Mouse (Mus musculus) erythroid progenitor cell, adult 5-6 weeks (primary cell): ENCODE measurements around the gene Ccl20. TPM values are rescaled to one million over a fixed set of nuclear protein-coding genes. Genes with fewer than 3 reads are reported as not detected.

Experiments
- ATAC-seq: replicated peaks from 2 replicates; pipeline ENCODE4 v1.8.0; 2016; ENCODE audit warnings: moderate number of reproducible peaks, mild to moderate bottlenecking, moderate TSS enrichment, inconsistent platforms; ENCODE audit not compliant: poor library complexity, low FRiP score, severe bottlenecking
- total RNA-seq, 2 experiments: library from RNA; stranded (forward) in 1 of 2; stranded (reverse) in 1 of 2; fragments of 150-400 nt in 1 of 2; fragments of 186-747, 209-891 nt in 1 of 2; gene quantifications; 2 replicates each; pipeline versions ENCODE4 v1.2.3 to v1.2.4; 2015 to 2017; ENCODE audit warnings: low replicate concordance in 2 of 2

Ccl20 gene
- total RNA-seq, 2 experiments from 2014 or later = not detected

- ATAC-seq = no peak
These were observed 21.3 kb downstream of the Ccl20 start for GRCm38 (mm10) chr1:83137847-83138246.

GRCm38 (mm10) chr1:83138721-83139120 lies 22.2 kb downstream of the Ccl20 start:
- no peak for ATAC-seq

- no peak for ATAC-seq
These were observed 24.9 kb downstream of the Ccl20 start for GRCm38 (mm10) chr1:83141510-83141909.

- no peak for ATAC-seq
These were observed 25.5 kb downstream of the Ccl20 start for GRCm38 (mm10) chr1:83142055-83142454.

GRCm38 (mm10) chr1:83146547-83146946 lies 30.0 kb downstream of the Ccl20 start:
- no peak for ATAC-seq

- ATAC-seq = no peak
These were observed 33.7 kb downstream of the Ccl20 start for GRCm38 (mm10) chr1:83150227-83150626.

- no peak for ATAC-seq
These were observed 36.4 kb downstream of the Ccl20 start for GRCm38 (mm10) chr1:83152961-83153360.

GRCm38 (mm10) chr1:83156876-83157275 lies 40.3 kb downstream of the Ccl20 start:
- ATAC-seq = no peak

- no peak for ATAC-seq
These were observed 43.0 kb downstream of the Ccl20 start, which contains the start of gene Daw1 for GRCm38 (mm10) chr1:83159603-83160002. Gene Daw1, plus strand, starts transcription at chr1:83159752.

GRCm38 (mm10) chr1:83161658-83162057 lies 45.1 kb downstream of the Ccl20 start:
- ATAC-seq = no peak

- ATAC-seq = no peak
These were observed 47.5 kb downstream of the Ccl20 start for GRCm38 (mm10) chr1:83164027-83164426.

Other genes with a start within 250 kb of the Ccl20 start
- gene A030005L19Rik, start 203.4 kb upstream of the Ccl20 start, total RNA-seq (2015; ENCODE audit: low replicate concordance) = 5.8 TPM in 1 of 2 replicates, not detected in the other
- 1.7 TPM in 1 of 2 replicates, not detected in the other for gene A030005L19Rik, start 203.4 kb upstream of the Ccl20 start, total RNA-seq (2017; ENCODE audit: low replicate concordance)
- gene A030014E15Rik, start 191.8 kb upstream of the Ccl20 start, total RNA-seq (2015; ENCODE audit: low replicate concordance) = not detected in 2 replicates
- gene A030014E15Rik, start 191.8 kb upstream of the Ccl20 start, total RNA-seq (2017; ENCODE audit: low replicate concordance) = not detected in 2 replicates
- gene Gm6217, start 185.4 kb upstream of the Ccl20 start, total RNA-seq (2015; ENCODE audit: low replicate concordance) = not detected in 2 replicates
- gene Gm6217, start 185.4 kb upstream of the Ccl20 start, total RNA-seq (2017; ENCODE audit: low replicate concordance) = not detected in 2 replicates
- gene A030003K21Rik, start 173.4 kb upstream of the Ccl20 start, total RNA-seq (2015; ENCODE audit: low replicate concordance) = not detected in 2 replicates
- gene A030003K21Rik, start 173.4 kb upstream of the Ccl20 start, total RNA-seq (2017; ENCODE audit: low replicate concordance) = not detected in 2 replicates
- gene Gm7544, start 160.8 kb upstream of the Ccl20 start, total RNA-seq (2015; ENCODE audit: low replicate concordance) = not detected in 2 replicates
- not detected in 2 replicates for gene Gm7544, start 160.8 kb upstream of the Ccl20 start, total RNA-seq (2017; ENCODE audit: low replicate concordance)
- not detected in 2 replicates for gene Gm47955, start 156.5 kb upstream of the Ccl20 start, total RNA-seq (2015; ENCODE audit: low replicate concordance)
- gene Gm47955, start 156.5 kb upstream of the Ccl20 start, total RNA-seq (2017; ENCODE audit: low replicate concordance) = not detected in 2 replicates
- gene Gm47959, start 116.2 kb upstream of the Ccl20 start, total RNA-seq (2015; ENCODE audit: low replicate concordance) = not detected in 2 replicates
- gene Gm47959, start 116.2 kb upstream of the Ccl20 start, total RNA-seq (2017; ENCODE audit: low replicate concordance) = not detected in 2 replicates
- not detected in 2 replicates for gene Slc19a3, start 78.3 kb upstream of the Ccl20 start, total RNA-seq (2015; ENCODE audit: low replicate concordance)
- not detected in 2 replicates for gene Slc19a3, start 78.3 kb upstream of the Ccl20 start, total RNA-seq (2017; ENCODE audit: low replicate concordance)
- gene Krtap28-10, start 74.3 kb upstream of the Ccl20 start, total RNA-seq (2015; ENCODE audit: low replicate concordance) = not detected in 2 replicates
- gene Krtap28-10, start 74.3 kb upstream of the Ccl20 start, total RNA-seq (2017; ENCODE audit: low replicate concordance) = not detected in 2 replicates
- gene Gm47969, start 71.8 kb upstream of the Ccl20 start, total RNA-seq (2015; ENCODE audit: low replicate concordance) = not detected in 2 replicates
- not detected in 2 replicates for gene Gm47969, start 71.8 kb upstream of the Ccl20 start, total RNA-seq (2017; ENCODE audit: low replicate concordance)
- gene A030005K14Rik, start 57.4 kb upstream of the Ccl20 start, total RNA-seq (2015; ENCODE audit: low replicate concordance) = not detected in 2 replicates
- not detected in 2 replicates for gene A030005K14Rik, start 57.4 kb upstream of the Ccl20 start, total RNA-seq (2017; ENCODE audit: low replicate concordance)
- gene Krtap28-13, start 55.8 kb upstream of the Ccl20 start, total RNA-seq (2015; ENCODE audit: low replicate concordance) = not detected in 2 replicates
- not detected in 2 replicates for gene Krtap28-13, start 55.8 kb upstream of the Ccl20 start, total RNA-seq (2017; ENCODE audit: low replicate concordance)
- not detected in 2 replicates for gene Daw1, start 43.0 kb downstream of the Ccl20 start, total RNA-seq (2015; ENCODE audit: low replicate concordance)
- gene Daw1, start 43.0 kb downstream of the Ccl20 start, total RNA-seq (2017; ENCODE audit: low replicate concordance) = not detected in 2 replicates